Mouse (Mus musculus): ENCODE measurements at regions not wholly inside any gene's neighbourhood (a gene's known extent, or its start where the extent isn't known, plus 50 kb on each side); places are given as distances from the start of the nearest gene placed in this dataset.

- DNase-seq = peak; percentile 22
Observed at GRCm38 (mm10) chr12:113423736-113424597, 65.3 kb upstream of the Adam6b start.

GRCm38 (mm10) chr12:113424598-113425208 lies 64.6 kb upstream of the Adam6b start:
- peak; percentile 11 for DNase-seq

- DNase-seq = peak; percentile 4
Observed at GRCm38 (mm10) chr12:113425209-113426070, 63.9 kb upstream of the Adam6b start.

GRCm38 (mm10) chr12:113426636-113427035 lies 62.7 kb upstream of the Adam6b start:
- DNase-seq = no peak

- no peak for DNase-seq
Observed at GRCm38 (mm10) chr12:113427339-113427738, 62.0 kb upstream of the Adam6b start.

- no peak for DNase-seq
Observed at GRCm38 (mm10) chr12:113428461-113428860, 60.9 kb upstream of the Adam6b start.

GRCm38 (mm10) chr12:113428901-113429300 lies 60.4 kb upstream of the Adam6b start:
- DNase-seq = no peak

DNA sequence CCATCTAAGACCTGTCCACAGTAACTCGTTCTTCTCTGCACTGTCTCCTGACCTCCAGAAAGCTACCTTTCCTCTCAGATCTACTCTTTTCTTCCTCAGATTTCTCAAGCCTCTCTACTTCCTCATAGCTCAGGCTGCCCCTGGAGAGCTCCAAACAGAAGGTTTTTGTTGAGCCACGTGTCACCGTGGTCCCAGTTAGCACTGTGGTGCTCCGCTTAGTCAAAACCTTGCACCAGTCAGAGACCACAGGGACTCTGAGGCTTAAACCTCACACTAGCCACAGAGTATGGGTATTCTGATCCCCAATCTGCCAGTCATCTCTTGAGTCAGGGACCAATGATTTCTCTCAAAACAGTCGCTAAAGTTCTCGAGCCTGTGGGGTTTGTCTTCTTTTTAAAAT lies 59.0 kb upstream of the Adam6b start:
- no peak for DNase-seq

Small RNA genes in the stretch of these regions (microRNA-seq; reads per million reads assigned to microRNA genes)
- gene Gm22175 = 0 reads per million in 2 experiments
- gene Gm24022 = 0 reads per million in 2 experiments
- gene Gm25747 = 0 reads per million in 2 experiments

Data from adrenal gland, postnatal 25 days (tissue).